Mouse (Mus musculus): ENCODE data around the gene Psma3.
"Not testable (repeated sequence)": the region's sequence is repeated elsewhere in the genome, so short reads cannot be mapped to it uniquely, and the experiment has no call there.

Psma3 gene

DNA sequence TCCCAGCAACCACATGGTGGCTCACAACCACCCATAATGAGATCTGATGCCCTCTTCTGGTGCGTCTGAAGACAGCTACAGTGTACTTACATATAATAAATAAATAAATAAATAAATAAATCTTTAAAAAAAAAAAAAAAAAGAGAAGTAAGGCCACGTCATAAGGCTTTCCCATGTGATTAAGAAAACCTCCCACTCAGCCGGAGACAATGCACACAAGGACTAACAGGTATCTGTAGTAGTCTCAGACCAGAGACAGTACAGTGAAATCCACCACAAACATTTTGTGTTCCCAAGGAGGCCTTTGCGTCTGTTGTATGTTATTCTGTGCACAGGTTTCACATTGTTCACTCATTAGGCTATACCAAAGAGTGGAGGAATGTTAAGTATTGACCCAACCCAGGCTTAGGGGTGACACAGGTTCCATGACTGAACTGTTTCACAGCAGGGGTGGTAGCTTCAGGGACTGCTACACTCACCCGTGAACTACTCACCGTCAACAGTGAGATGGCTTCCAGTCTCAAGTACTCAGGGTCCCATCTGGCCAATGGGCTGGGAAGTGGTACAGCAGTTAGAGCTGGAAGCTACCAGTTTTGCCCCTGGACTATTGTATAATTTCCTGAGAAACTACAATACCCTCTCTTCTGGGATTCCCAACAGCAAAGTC, 29.5 kb downstream of the Psma3 start:
- DNase-seq = no peak

GRCm38 (mm10) chr12:71006141-71006540, 31.7 kb downstream of the Psma3 start:
- DNase-seq = no peak

DNA sequence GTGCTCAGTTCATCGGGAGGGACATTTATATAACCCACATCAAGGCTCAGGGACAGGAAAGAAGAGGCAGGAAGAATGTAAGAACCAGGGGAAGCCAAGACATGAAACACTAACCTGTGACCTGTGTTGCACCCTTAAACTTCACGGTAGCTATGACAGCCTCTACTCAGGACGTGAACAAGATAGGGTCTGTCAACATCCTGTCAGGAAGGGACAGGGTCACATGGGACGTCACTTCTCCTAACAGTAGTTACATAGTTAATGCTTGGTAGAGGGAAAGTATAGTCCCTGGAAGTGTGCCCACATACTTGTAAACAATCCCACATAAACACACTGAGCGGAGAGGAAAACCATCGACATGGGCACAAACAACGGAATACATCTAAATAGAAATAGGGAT, 32.5 kb downstream of the Psma3 start:
- DNase-seq = no peak

- DNase-seq = no peak
These were observed 35.3 kb downstream of the Psma3 start for GRCm38 (mm10) chr12:71009769-71010168.

DNA sequence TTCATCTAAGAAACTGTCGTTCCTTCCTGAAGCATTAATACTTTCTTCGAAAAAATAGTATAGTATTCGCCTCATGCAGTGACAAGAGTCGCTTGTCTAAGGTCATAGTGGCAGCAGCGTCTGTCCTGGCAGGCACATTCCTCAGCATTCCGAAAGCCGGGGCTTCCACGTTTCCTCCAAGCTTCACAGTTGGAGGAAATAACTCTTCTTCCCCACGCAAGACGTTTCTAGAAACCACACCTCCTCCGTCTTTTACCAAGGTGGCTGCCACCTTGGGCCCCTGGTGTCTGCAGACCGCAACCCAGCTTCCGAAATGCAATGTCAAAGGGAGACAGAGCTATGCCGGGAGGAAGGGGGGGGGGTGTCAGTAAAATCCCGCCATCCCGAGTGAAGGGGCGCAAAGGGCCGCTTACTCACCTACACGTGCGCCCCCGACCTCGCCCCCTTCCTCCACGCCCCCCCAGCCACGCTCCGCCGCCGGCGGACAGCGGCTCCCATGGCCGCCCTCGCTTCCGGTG, 40.5 kb downstream of the Psma3 start:
- DNase-seq = no peak

DNA sequence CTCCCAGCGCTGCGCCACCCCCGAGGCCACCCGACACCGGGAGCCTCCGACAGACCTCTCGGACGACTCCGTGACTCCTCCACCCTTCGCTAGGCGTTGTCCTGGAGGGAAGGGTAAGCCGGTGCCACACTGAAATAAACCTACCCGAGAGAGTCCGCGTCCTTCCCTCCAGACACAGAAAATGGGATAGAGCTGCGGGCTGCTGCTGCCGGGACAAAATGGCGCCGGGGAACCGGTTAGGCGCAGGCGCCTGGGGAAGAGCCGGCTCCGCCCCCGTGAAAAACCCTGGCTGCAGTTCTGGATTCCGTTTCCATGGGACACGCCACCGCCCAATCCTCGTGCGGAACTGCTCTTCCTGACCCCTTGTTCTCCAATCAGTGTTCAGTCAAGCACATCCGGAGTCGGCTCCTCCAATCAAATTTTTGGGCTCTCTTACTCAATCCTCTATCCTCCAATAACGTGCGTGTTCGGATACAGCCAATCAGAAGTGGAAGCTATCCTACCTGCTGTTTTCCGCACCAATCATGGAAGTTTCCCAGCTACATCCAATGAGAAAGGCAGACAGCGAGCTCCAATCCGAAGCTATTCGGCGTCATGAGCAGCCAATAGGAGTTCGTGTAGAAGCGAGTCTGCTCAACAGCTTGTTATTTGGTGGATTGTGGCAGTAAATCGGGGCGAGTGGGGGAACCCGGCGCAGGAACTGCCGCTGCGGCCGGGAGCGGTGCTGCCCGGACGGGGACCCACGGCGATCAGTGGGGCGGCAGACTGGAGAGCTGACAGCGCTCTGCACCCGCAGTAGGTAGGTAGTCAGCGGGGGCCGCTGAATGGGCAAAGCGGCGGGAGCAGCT, 41.2 kb downstream of the Psma3 start, which contains the start of gene Arid4a:
Gene Arid4a, plus strand, starts transcription at position 628 of the 848 bp plus-strand sequence.
- DNase-seq = peak; percentile 89

- DNase-seq = no peak
These were observed 41.7 kb downstream of the Psma3 start for GRCm38 (mm10) chr12:71016211-71016502.

- no peak for DNase-seq
These were observed 42.3 kb downstream of the Psma3 start for GRCm38 (mm10) chr12:71016503-71017241.

DNA sequence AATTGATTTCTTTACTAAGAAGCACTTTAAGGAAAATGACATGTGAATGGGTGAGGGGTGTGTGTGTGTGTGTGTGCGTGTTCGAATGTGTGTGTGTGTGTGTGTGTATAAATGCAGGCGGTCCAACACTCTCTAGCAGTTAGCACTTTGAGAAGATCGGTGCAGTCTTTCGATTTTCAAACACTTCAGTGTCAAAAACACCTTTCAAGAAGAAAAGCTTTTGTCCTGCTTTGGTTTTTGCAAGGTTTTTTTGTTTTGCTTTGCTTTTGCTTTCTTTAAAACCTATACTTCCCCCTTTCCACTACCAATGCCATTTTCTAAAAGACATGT, 42.8 kb downstream of the Psma3 start:
- no peak for DNase-seq

- no peak for DNase-seq
These were observed 43.4 kb downstream of the Psma3 start for GRCm38 (mm10) chr12:71017827-71018226.

- DNase-seq = no peak
These were observed 44.8 kb downstream of the Psma3 start for GRCm38 (mm10) chr12:71019211-71019610.

- no peak for DNase-seq
These were observed 50.0 kb downstream of the Psma3 start for GRCm38 (mm10) chr12:71024411-71024810.

DNA sequence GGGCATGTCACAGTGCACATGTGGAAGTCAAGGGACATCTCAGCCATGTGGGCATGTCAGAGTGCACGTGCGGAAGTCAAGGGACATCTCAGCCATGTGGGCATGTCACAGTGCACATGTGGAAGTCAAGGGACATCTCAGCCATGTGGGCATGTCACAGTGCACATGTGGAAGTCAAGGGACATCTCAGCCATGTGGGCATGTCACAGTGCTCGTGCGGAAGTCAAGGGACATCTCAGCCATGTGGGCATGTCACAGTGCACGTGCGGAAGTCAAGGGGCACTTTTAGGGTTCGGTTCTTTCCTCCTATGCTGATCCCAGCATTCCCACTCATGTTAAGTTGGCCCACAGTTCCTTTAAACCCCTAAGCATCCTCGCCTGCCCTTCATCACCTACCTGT, 53.8 kb downstream of the Psma3 start:
- DNase-seq = not testable (repeated sequence)

DNA sequence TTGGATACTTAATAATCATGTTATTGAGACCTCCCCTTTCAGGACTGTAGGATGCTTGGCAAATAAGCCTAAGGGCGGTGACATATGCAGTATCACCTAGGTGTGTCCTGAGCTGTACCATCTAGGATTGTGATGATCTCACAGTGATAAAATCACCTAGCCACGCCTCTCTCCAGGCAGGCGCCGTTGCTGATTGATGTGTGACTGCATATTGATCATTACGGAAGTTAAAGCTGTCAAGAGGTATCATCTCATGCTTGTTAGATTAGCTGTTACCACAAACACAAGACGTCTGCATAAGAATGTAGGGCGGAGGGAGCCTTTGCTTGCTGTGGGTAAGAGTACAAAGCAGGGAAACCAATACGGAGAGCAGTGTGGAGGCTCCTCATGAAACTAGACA, 55.8 kb downstream of the Psma3 start:
- DNase-seq = no peak

DNA sequence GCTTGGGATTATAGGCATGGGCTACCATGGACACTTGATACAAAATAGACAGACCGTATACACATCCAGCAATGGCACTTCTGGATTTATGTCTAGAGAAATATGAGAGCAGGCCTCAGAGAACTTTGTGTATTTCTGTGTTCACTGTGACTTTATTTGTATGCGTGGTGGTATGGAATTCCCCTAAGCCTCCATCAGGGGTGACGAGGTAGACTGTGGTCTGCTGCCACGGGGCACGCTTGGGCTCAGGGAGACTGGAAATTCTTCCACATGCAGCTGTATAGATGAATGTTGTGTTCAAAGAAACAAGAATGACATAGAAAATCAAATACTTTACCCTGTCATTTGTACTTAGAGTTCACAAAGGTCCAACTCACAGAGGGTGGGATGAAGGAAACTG, 56.3 kb downstream of the Psma3 start:
- no peak for DNase-seq

DNA sequence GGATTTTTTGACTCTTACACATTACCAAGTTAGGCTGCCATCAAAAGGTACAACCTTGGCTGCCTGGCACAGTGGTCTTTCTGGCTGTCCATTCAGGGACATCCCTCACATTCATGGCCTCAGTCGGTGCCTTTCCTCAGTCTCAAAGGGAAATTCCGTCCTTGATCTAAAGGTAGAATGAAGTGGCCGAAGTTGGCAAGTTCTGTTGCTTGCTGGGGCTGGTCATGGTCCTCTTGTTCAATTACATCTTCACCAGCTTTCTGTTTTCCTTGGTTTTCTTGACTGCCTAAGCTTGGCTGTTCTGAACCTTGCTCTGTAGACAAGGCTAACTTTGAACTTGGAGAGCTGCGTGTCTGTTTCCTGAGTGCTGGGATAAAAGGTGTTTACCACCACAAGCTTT, 61.4 kb downstream of the Psma3 start:
- DNase-seq = no peak

DNA sequence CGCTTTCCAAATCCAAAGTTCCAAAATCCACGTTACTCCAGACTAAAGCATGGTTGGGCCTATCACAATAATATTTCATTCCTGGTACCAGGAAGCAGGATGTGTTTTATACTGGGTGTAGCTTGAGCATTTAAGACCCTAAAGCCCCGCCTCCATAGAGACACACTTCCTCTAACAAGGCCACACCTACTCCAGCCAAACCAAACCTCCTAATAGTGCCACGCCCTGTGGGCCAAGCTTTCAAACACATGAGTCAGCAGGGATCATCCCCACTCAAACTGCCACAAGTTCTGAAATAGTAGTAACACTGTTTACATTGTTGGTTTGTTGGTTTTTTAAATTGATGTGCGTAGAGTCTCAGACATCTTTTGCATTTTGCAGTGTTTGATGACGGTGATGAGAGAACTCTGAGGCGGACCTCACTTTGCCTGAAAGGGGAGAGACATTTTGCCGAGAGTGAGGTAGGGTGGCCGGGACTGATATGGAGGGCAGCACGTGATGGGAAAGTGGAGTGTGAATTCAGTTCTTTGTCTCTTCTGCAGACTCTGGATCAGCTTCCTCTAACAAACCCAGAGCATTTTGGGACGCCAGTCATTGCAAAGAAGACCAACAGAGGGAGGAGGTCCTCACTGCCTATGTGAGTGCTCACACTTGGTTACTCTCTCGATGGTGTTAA, 62.4 kb downstream of the Psma3 start:
- DNase-seq = no peak

DNA sequence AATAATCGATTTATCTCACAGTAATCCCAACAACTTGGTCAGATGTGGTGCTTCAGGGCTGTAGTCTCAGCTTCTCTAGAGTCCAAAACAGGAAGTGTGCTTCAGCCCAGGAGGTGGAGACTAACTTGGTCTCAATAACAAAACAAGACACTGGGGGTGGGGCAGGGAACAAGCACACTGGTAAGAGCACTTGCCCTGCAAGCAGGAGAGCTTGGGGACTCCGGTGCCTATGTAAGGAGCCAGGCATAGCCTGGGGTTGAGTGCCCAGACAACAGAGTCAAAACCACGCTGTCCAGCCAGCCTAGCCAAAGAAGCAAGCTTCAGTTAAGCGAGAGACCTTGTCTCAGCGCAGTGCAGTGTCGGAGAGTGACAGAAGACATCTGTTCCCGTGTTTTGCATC, 66.0 kb downstream of the Psma3 start:
- no peak for DNase-seq

DNA sequence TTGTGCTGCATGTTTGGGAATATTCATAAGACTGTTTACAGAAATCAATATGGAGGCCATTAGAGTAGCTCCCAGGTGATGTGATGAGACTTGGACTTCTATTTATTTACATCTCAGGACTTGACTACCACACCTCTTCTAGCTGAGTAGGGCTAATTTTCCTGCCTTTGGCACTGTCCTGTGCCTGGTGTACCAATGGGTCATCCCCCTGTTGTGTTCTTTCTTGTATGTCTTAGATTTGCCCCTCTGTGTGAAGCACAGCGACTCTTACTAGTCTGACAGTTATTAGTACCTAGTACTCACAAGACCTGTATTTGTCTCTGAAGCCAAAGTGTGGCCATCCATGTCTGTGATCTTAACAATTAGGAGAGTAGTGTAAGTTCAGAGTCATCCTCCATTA, 68.0 kb downstream of the Psma3 start:
- DNase-seq = no peak

DNA sequence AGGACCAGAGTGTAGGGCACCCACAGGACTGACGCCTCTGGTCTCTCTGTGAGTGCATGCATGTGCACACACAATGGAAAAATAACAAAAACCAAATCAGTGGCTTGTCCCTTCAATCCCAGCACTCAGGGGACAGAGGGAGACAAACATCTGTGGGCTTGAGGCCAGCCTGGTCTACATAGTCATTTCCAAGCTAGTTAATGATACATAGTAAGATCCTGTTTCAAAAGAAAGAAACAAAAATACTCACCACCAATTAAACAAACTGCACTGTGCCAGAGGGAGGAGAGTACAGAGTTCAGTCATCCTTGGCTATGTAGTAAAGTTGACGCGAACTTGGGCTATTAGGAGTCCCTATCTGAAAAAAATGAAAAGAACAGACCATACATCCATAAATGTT, 69.2 kb downstream of the Psma3 start:
- no peak for DNase-seq

GRCm38 (mm10) chr12:71044488-71044887, 70.1 kb downstream of the Psma3 start:
- no peak for DNase-seq
